Comparison of ENCODE assay signal across 9 mouse cellular contexts in genomic region chr11:97083401-97084140, GRCm38 (mm10). TPM values are rescaled to one million over a fixed set of nuclear protein-coding genes. Genes with fewer than 3 reads are reported as not detected.
DNase-seq lines count a peak whose midpoint lies in the region.
"Had no signal": no experiment of that assay in that cellular context is flagged by ENCODE, and none has a peak within 500 bp of the region (broad histone marks: within the 10 kb centered on the region; RNA-seq: fewer than 3 reads in every experiment).

No protein-coding gene starts in this region.

- peak overlapping the region; percentile 22 for H3K4me3 ChIP-seq in heart, embryonic 10.5 days
- H3K4me3 ChIP-seq: liver, embryonic 13.5 days had no signal

- 23% methylated on average over 22 of the region's 22 CpGs for WGBS in heart, embryonic 10.5 days

- H3K36me3 ChIP-seq in heart, embryonic 10.5 days: no peaks in the 10 kb centered on the region
- H3K36me3 ChIP-seq: liver, embryonic 13.5 days had no signal

- no peak for DNase-seq in heart, embryonic 10.5 days (ENCODE audit: low spot score)
- no peak for DNase-seq in heart, adult 11 months
- DNase-seq in left cerebral cortex, postnatal 14 days (ENCODE audit: low spot score in 2 of 2): peak; percentile 35 to 68
- DNase-seq in left cerebral cortex, postnatal 4 days: no peak
- peak; percentile 79 for DNase-seq in adrenal gland, adult 2 months
- DNase-seq in left cerebral cortex, postnatal 36 days (ENCODE audit: low spot score in 2 of 2): peak; percentile 35 to 50
- no peak for DNase-seq in kidney, postnatal 25 days
- no peak for DNase-seq in ovary, postnatal 36 days (ENCODE audit: low spot score)

- H3K4me1 ChIP-seq in heart, embryonic 10.5 days: peaks cover 10% of the 10 kb centered on the region
- H3K4me1 ChIP-seq: liver, embryonic 13.5 days had no signal

- H3K27me3 ChIP-seq in heart, embryonic 10.5 days (ENCODE audit: insufficient read depth, poor library complexity, severe bottlenecking): peaks cover 26% of the 10 kb centered on the region

- intact Hi-C loops in left cerebral cortex, postnatal 14 days (cut with DNase I): no loop called here
- intact Hi-C loops in left cerebral cortex, postnatal 4 days (cut with DNase I): no loop called here
- intact Hi-C loops in left cerebral cortex, postnatal 36 days (cut with DNase I): no loop called here

- H3K9me3 ChIP-seq in heart, embryonic 10.5 days: peaks cover 11% of the 10 kb centered on the region

- H3K27ac ChIP-seq in heart, embryonic 10.5 days: no peak overlapping the region
- H3K27ac ChIP-seq: liver, embryonic 13.5 days had no signal

RNA-seq across cellular contexts. Expression of gene Tbx21, which starts 31.6 kb away (rescaled TPM):
- polyA plus RNA-seq in heart, embryonic 10.5 days (2016; fragmentation: Nextera tagmentation; extraction: Ambion mirVana): 0.21 TPM in 1 of 2 replicates, not detected in the other
- under 1 TPM in 1 of 2 experiments, not detected in 1; 0.13 TPM for total RNA-seq in left cerebral cortex, postnatal 14 days (2021)
- total RNA-seq in left cerebral cortex, postnatal 4 days (2021): under 1 TPM; 0.20 to 0.32 TPM
- total RNA-seq in adrenal gland, adult 2 months (2021): under 1 TPM; 0.26 to 0.31 TPM
- polyA plus RNA-seq in adrenal gland, adult 2 months (2012; rRNA removed): 0.53 and 0.73 TPM in 2 replicates
- under 1 TPM; 0.17 to 0.32 TPM for total RNA-seq in left cerebral cortex, postnatal 36 days (2021)
- polyA plus RNA-seq: liver, embryonic 13.5 days had no signal

RNA-seq across cellular contexts. Expression of gene Osbpl7, which starts 33.1 kb away (rescaled TPM):
- polyA plus RNA-seq in heart, embryonic 10.5 days (2016; fragmentation: Nextera tagmentation; extraction: Ambion mirVana): 6.5 and 9.4 TPM in 2 replicates
- 10 to 100 TPM; 10.5 to 12.3 TPM for total RNA-seq in left cerebral cortex, postnatal 14 days (2021)
- 10 to 100 TPM; 15.3 to 18.4 TPM for total RNA-seq in left cerebral cortex, postnatal 4 days (2021)
- 10 to 100 TPM in 1 of 2 experiments, 1 to 10 TPM in 1; 7.4 to 12.7 TPM for total RNA-seq in adrenal gland, adult 2 months (2021)
- polyA plus RNA-seq in adrenal gland, adult 2 months (2012; rRNA removed): 14.8 and 16.0 TPM in 2 replicates
- 10 to 100 TPM; 11.9 to 13.3 TPM for total RNA-seq in left cerebral cortex, postnatal 36 days (2021)

RNA-seq across cellular contexts. Expression of gene Mrpl10, which starts 42.2 kb away (rescaled TPM):
- polyA plus RNA-seq in heart, embryonic 10.5 days (2016; fragmentation: Nextera tagmentation; extraction: Ambion mirVana): 82.7 and 93.1 TPM in 2 replicates
- 10 to 100 TPM; 69.0 to 69.8 TPM for total RNA-seq in left cerebral cortex, postnatal 14 days (2021)
- total RNA-seq in left cerebral cortex, postnatal 4 days (2021): 10 to 100 TPM; 45.1 to 49.7 TPM
- 100 to 1,000 TPM; 130 to 154 TPM for total RNA-seq in adrenal gland, adult 2 months (2021)
- polyA plus RNA-seq in adrenal gland, adult 2 months (2012; rRNA removed): 197 and 276 TPM in 2 replicates
- 10 to 100 TPM; 63.5 to 80.0 TPM for total RNA-seq in left cerebral cortex, postnatal 36 days (2021)

RNA-seq across cellular contexts. Expression of gene Lrrc46, which starts 42.4 kb away (rescaled TPM):
- 0.28 and 0.35 TPM in 2 replicates for polyA plus RNA-seq in heart, embryonic 10.5 days (2016; fragmentation: Nextera tagmentation; extraction: Ambion mirVana)
- total RNA-seq in left cerebral cortex, postnatal 14 days (2021): under 1 TPM; 0.26 to 0.74 TPM
- total RNA-seq in left cerebral cortex, postnatal 4 days (2021): 1 to 10 TPM; 1.0 to 1.5 TPM
- total RNA-seq in adrenal gland, adult 2 months (2021): 1 to 10 TPM in 1 of 2 experiments, under 1 TPM in 1; 0.98 to 1.1 TPM
- 0.47 and 0.50 TPM in 2 replicates for polyA plus RNA-seq in adrenal gland, adult 2 months (2012; rRNA removed)
- under 1 TPM; 0.32 to 0.59 TPM for total RNA-seq in left cerebral cortex, postnatal 36 days (2021)

RNA-seq across cellular contexts. Expression of gene Scrn2, which starts 53.8 kb away (rescaled TPM):
- 21.3 and 30.0 TPM in 2 replicates for polyA plus RNA-seq in heart, embryonic 10.5 days (2016; fragmentation: Nextera tagmentation; extraction: Ambion mirVana)
- 1 to 10 TPM; 2.7 to 3.0 TPM for total RNA-seq in left cerebral cortex, postnatal 14 days (2021)
- total RNA-seq in left cerebral cortex, postnatal 4 days (2021): 1 to 10 TPM; 5.5 to 7.3 TPM
- total RNA-seq in adrenal gland, adult 2 months (2021): 10 to 100 TPM; 13.3 to 25.0 TPM
- polyA plus RNA-seq in adrenal gland, adult 2 months (2012; rRNA removed): 27.6 and 28.6 TPM in 2 replicates
- 1 to 10 TPM; 3.7 to 3.9 TPM for total RNA-seq in left cerebral cortex, postnatal 36 days (2021)

Comparison
In these comparisons a context has a peak if more than half of its experiments do, and no peak if none do; other contexts are left out.
1. DNase-seq: peak in left cerebral cortex, postnatal 14 days (2 of 2), adrenal gland, adult 2 months (single experiment) and left cerebral cortex, postnatal 36 days (2 of 2); none in heart, embryonic 10.5 days (single experiment), heart, adult 11 months (single experiment), left cerebral cortex, postnatal 4 days (single experiment), kidney, postnatal 25 days (0 of 2) and ovary, postnatal 36 days (single experiment).